Mouse (Mus musculus): Measurements from ENCODE around the gene Fam117b. TPM values are rescaled to one million over a fixed set of nuclear protein-coding genes. Genes with fewer than 3 reads are reported as not detected.

Fam117b gene
- total and polyA plus RNA-seq, 3 experiments = 6.4 to 11.4 (median 8.8) TPM

DNA sequence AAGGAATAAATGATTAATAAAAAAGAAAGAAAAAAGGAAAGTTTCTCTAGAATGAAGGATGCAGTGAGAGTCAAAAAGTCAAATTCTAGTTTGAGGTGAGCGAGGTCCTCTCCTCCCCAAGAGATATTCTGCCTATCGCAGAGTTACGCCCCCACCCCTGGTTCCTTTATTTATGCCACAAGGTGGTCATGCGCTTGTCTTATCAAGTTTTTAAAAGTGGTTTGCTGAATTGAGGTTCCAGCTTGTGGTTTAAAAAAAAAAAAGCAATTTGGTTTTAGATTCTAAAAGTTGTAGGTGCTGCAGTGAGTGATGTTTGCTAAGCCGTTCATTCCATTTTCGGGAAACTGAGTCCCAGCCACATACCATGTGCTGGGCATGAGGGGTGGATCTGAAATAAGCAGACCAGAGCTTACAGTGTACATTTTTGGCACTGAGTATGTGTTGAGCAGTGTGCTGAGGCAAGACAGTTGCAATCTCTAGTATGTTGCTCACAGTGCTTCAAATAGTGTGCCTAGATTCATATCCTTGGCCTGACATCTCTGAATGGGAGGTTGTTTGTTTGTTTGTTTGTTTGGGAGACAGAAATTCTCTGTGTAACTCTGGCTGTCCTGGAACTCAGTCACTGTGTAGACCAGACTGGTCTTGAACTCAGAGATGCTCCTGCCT lies 8.0 kb upstream of the Fam117b start:
- no peak for TF ChIP-seq TCF12 (IDR thresholded peaks at IDR 0.05; ENCODE audit: low read depth, low read length)
- no peak for TF ChIP-seq NELFE (IDR thresholded peaks at IDR 0.05; ENCODE audit: low read depth, low read length)
- no peak for TF ChIP-seq EP300 (IDR thresholded peaks at IDR 0.05; ENCODE audit: low read length)
- TF ChIP-seq ZNF384 (IDR thresholded peaks at IDR 0.05; ENCODE audit: low read depth, low read length) = no peak
- TF ChIP-seq ETS1 (conservative IDR thresholded peaks at IDR 0.05; ENCODE audit: low read depth, low read length) = no peak
- no peak for TF ChIP-seq MAX (IDR thresholded peaks at IDR 0.05; ENCODE audit: low read length)
- TF ChIP-seq ZC3H11A (IDR thresholded peaks at IDR 0.05; ENCODE audit: low read depth, low read length) = no peak
- TF ChIP-seq ELF1 (IDR thresholded peaks at IDR 0.05; ENCODE audit: low read depth, low read length) = no peak
- TF ChIP-seq TBP (conservative IDR thresholded peaks at IDR 0.05; ENCODE audit: low read depth, low read length) = no peak
- H3K27me3 ChIP-seq (replicated peaks) = no peaks in the 10 kb centered on the region
- DNase-seq (ENCODE audit: extremely low read depth) = no peak
- H3K9me3 ChIP-seq (replicated peaks; ENCODE audit: low read length) = no peaks in the 10 kb centered on the region
- H3K4me2 ChIP-seq (ENCODE audit: insufficient read depth, low read depth, poor library complexity, severe bottlenecking) = no peak overlapping the region
- H3K4me3 ChIP-seq (replicated peaks in 1 of 3; ENCODE audit: low read depth in 2 of 3, low read length in 2 of 3, poor library complexity in 1 of 3) = no peak overlapping the region
- H3K9ac ChIP-seq (ENCODE audit: insufficient read depth, low read depth) = no peak overlapping the region
- no peak overlapping the region for H3K27ac ChIP-seq (ENCODE audit: insufficient read depth, low read depth)
- H3K79me2 ChIP-seq (replicated peaks; ENCODE audit: control insufficient read depth, extremely low read depth, insufficient read depth, poor library complexity, severe bottlenecking) = no peaks in the 10 kb centered on the region
- in situ Hi-C loops (cut with MboI; ENCODE audit: low pct_ligation_motif_present, low pct_unique_long_range_greater_than_20kb, low sequenced_read_pairs) (no loop called here), dilution Hi-C loops (cut with MboI; ENCODE audit: extremely low pct_ligation_motif_present, extremely low pct_unique_long_range_greater_than_20kb, low sequenced_read_pairs) (no loop called here)
- H3K4me1 ChIP-seq (ENCODE audit: control insufficient read depth in 1 of 2, insufficient read depth in 2 of 2) = peaks cover 0 to 12% of the 10 kb centered on the region in 2 experiments; a peak in 1 of 4 replicates
- H3K36me3 ChIP-seq (replicated peaks in 1 of 2; ENCODE audit: control insufficient read depth in 1 of 2, insufficient read depth in 1 of 2, low read length in 1 of 2) = no peaks in the 10 kb centered on the region

DNA sequence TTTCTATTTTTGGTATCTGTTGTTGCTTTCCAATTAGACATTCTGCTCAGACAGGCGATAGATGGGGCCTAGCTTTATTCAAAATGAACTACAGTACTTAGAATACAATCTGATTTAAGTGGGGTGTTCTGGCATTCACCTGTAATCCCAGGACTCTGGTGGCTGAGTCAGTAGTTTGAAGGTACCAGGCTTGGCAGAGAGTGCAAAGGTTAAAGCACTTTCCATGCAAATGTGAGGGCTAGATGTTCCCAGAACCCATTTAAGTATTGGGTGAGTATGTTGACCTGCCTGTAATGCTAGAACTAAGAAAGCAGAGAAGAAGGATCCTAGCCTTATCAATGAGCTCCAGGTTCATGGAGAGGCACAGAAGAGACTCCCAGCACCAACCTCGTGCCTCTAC lies 6.9 kb upstream of the Fam117b start:
- H3K4me2 ChIP-seq (ENCODE audit: insufficient read depth, low read depth, poor library complexity, severe bottlenecking) = no peak overlapping the region
- H3K27ac ChIP-seq (ENCODE audit: insufficient read depth, low read depth) = no peak overlapping the region
- no peak for DNase-seq (ENCODE audit: extremely low read depth)
- no peaks in the 10 kb centered on the region for H3K79me2 ChIP-seq (replicated peaks; ENCODE audit: control insufficient read depth, extremely low read depth, insufficient read depth, poor library complexity, severe bottlenecking)
- H3K27me3 ChIP-seq (replicated peaks) = no peaks in the 10 kb centered on the region
- H3K4me1 ChIP-seq (ENCODE audit: control insufficient read depth in 1 of 2, insufficient read depth in 2 of 2) = peaks cover 0 to 17% of the 10 kb centered on the region in 2 experiments; a peak in 2 of 4 replicates
- no peak overlapping the region for H3K4me3 ChIP-seq (replicated peaks in 1 of 3; ENCODE audit: low read depth in 2 of 3, low read length in 2 of 3, poor library complexity in 1 of 3)
- H3K36me3 ChIP-seq (replicated peaks in 1 of 2; ENCODE audit: control insufficient read depth in 1 of 2, insufficient read depth in 1 of 2, low read length in 1 of 2) = no peaks in the 10 kb centered on the region
- in situ Hi-C loops (cut with MboI; ENCODE audit: low pct_ligation_motif_present, low pct_unique_long_range_greater_than_20kb, low sequenced_read_pairs) = no loop called here
- H3K9me3 ChIP-seq (replicated peaks; ENCODE audit: low read length) = no peaks in the 10 kb centered on the region
- TF ChIP-seq NRF1 (IDR thresholded peaks at IDR 0.05; ENCODE audit: low read depth, low read length) (no peak), MAX (IDR thresholded peaks at IDR 0.05; ENCODE audit: low read length) (no peak), SIN3A (IDR thresholded peaks at IDR 0.05; ENCODE audit: low read length) (no peak), MXI1 (IDR thresholded peaks at IDR 0.05; ENCODE audit: low read depth, low read length) (no peak)
- no peak overlapping the region for H3K9ac ChIP-seq (ENCODE audit: insufficient read depth, low read depth)
- dilution Hi-C loops (cut with MboI; ENCODE audit: extremely low pct_ligation_motif_present, extremely low pct_unique_long_range_greater_than_20kb, low sequenced_read_pairs) = no loop called here
